Mouse (Mus musculus) hindbrain, embryonic 11.5 days (tissue): ENCODE data around the gene Epb41l5. TPM values are rescaled to one million over a fixed set of nuclear protein-coding genes. Genes with fewer than 3 reads are reported as not detected.

ENCODE experiments used
- ATAC-seq: fragments of 200-750 bp; cut with Nextera tagmentation; 2 replicates; pipeline ENCODE4 v1.8.0; 2017; ENCODE audit warnings: mild to moderate bottlenecking, moderate TSS enrichment, moderate library complexity; ENCODE audit not compliant: low FRiP score
- DNase-seq: peaks from one replicate; pipeline ENCODE4 v3.0.0-alpha.2; 2015; ENCODE audit warnings: low spot score
- H3K27ac ChIP-seq: fragments of 300-500 bp; sonication (generic); 2 replicates; pipeline ENCODE4 v1.5.1; 2014; ENCODE audit warnings: mild to moderate bottlenecking, low read depth, low read length
- H3K27me3 ChIP-seq: fragments of 300-500 bp; sonication (generic); 2 replicates; pipeline ENCODE4 v1.6.1; 2014; ENCODE audit warnings: mild to moderate bottlenecking, low read length, moderate library complexity, mixed read lengths; ENCODE audit not compliant: control insufficient read depth, insufficient read depth
- H3K36me3 ChIP-seq: fragments of 300-500 bp; sonication (generic); 2 replicates; pipeline ENCODE4 v1.6.1; 2014; ENCODE audit warnings: mild to moderate bottlenecking, low read length, moderate library complexity, mixed read lengths; ENCODE audit not compliant: control insufficient read depth, insufficient read depth
- H3K4me1 ChIP-seq: fragments of 300-500 bp; sonication (generic); replicated peaks from 2 replicates; pipeline ENCODE4 v1.6.1; 2014; ENCODE audit warnings: low read length, mixed read lengths; ENCODE audit not compliant: control insufficient read depth, insufficient read depth
- H3K4me2 ChIP-seq: fragments of 300-500 bp; sonication (generic); replicated peaks from 2 replicates; pipeline ENCODE4 v1.6.1; 2014; ENCODE audit warnings: mild to moderate bottlenecking, low read depth, low read length
- H3K4me3 ChIP-seq: fragments of 300-500 bp; sonication (generic); 2 replicates; pipeline ENCODE4 v1.5.1; 2014; ENCODE audit warnings: low read depth, low read length
- H3K9ac ChIP-seq: fragments of 300-500 bp; sonication (generic); 2 replicates; pipeline ENCODE4 v1.6.1; 2014; ENCODE audit warnings: low read depth, low read length
- H3K9me3 ChIP-seq: fragments of 300-500 bp; sonication (generic); 2 replicates; pipeline ENCODE4 v1.6.1; 2016; ENCODE audit warnings: low read length; ENCODE audit not compliant: control insufficient read depth
- WGBS: fragments of 180-500 bp; shearing (Covaris S2); extraction: QIAGEN DNeasy Blood & Tissue Kit; methylation state at CpG from one replicate; pipeline ENCODE4 v1.1.7; 2014; 5-methylcytosine and 5-hydroxymethylcytosine counted together
- polyA plus RNA-seq: library from polyadenylated mRNA; unstranded; fragments of >200 nt; fragmentation: Nextera tagmentation; extraction: Ambion mirVana; gene quantifications from 2 replicates; pipeline ENCODE4 v1.2.1, GENCODE M21; 2014

Epb41l5 gene
- polyA plus RNA-seq, 1 experiment from 2014 or later = 37.9 TPM

- Histone ChIP-seq H3K4me2 (no peak overlapping the region), H3K4me3 (no peak overlapping the region), H3K36me3 (no peaks in the 10 kb centered on the region), H3K4me1 (no peaks in the 10 kb centered on the region), H3K9me3 (no peaks in the 10 kb centered on the region), H3K27ac (no peak overlapping the region), H3K9ac (no peak overlapping the region), H3K27me3 (no peaks in the 10 kb centered on the region)
- WGBS = 91% methylated on average over 4 of the region's 4 CpGs
- no peak for DNase-seq
- ATAC-seq = no peak
Observed at GRCm38 (mm10) chr1:119557641-119558395, 91.0 kb downstream of the Epb41l5 start.

- H3K27me3 ChIP-seq = no peaks in the 10 kb centered on the region
- WGBS = 84% methylated on average over 5 of the region's 5 CpGs
- no peaks in the 10 kb centered on the region for H3K4me1 ChIP-seq
- no peak overlapping the region for H3K4me3 ChIP-seq
- 0 out of 2 replicates have a peak, but pooled peaks cover 2% of the 10 kb centered on the region for H3K36me3 ChIP-seq
- ATAC-seq (no peak), DNase-seq (no peak)
- no peak overlapping the region for H3K27ac ChIP-seq
- no peak overlapping the region for H3K4me2 ChIP-seq
- H3K9me3 ChIP-seq = no peaks in the 10 kb centered on the region
- no peak overlapping the region for H3K9ac ChIP-seq
Observed at GRCm38 (mm10) chr1:119555651-119556050, 93.1 kb downstream of the Epb41l5 start.

GRCm38 (mm10) chr1:119551651-119552050, 97.1 kb downstream of the Epb41l5 start:
- no peaks in the 10 kb centered on the region for H3K9me3 ChIP-seq
- H3K9ac ChIP-seq = no peak overlapping the region
- H3K36me3 ChIP-seq = 0 out of 2 replicates have a peak, but pooled peaks cover 2% of the 10 kb centered on the region
- DNase-seq = no peak
- no peak overlapping the region for H3K4me3 ChIP-seq
- no peak overlapping the region for H3K27ac ChIP-seq
- no peaks in the 10 kb centered on the region for H3K27me3 ChIP-seq
- no peaks in the 10 kb centered on the region for H3K4me1 ChIP-seq
- ATAC-seq = no peak
- no peak overlapping the region for H3K4me2 ChIP-seq
- WGBS = 89% methylated on average over 1 of the region's 1 CpGs

- H3K4me3 ChIP-seq = no peak overlapping the region
- DNase-seq (no peak), ATAC-seq (no peak)
- H3K9me3 ChIP-seq = no peaks in the 10 kb centered on the region
- H3K27me3 ChIP-seq = no peaks in the 10 kb centered on the region
- no peaks in the 10 kb centered on the region for H3K4me1 ChIP-seq
- H3K4me2 ChIP-seq = no peak overlapping the region
- H3K36me3 ChIP-seq = 0 out of 2 replicates have a peak, but pooled peaks cover 2% of the 10 kb centered on the region
- 85% methylated on average over 2 of the region's 2 CpGs for WGBS
- no peak overlapping the region for H3K27ac ChIP-seq
- H3K9ac ChIP-seq = no peak overlapping the region
Observed at GRCm38 (mm10) chr1:119550064-119550463, 98.7 kb downstream of the Epb41l5 start.

- ATAC-seq (no peak), DNase-seq (no peak)
- no peak overlapping the region for H3K4me2 ChIP-seq
- 95% methylated on average over 7 of the region's 7 CpGs for WGBS
- H3K9ac ChIP-seq = no peak overlapping the region
- no peaks in the 10 kb centered on the region for H3K9me3 ChIP-seq
- H3K27ac ChIP-seq = no peak overlapping the region
- no peaks in the 10 kb centered on the region for H3K27me3 ChIP-seq
- 0 out of 2 replicates have a peak, but pooled peaks cover 2% of the 10 kb centered on the region for H3K36me3 ChIP-seq
- no peak overlapping the region for H3K4me3 ChIP-seq
- H3K4me1 ChIP-seq = no peaks in the 10 kb centered on the region
Observed at GRCm38 (mm10) chr1:119549327-119549689, 99.5 kb downstream of the Epb41l5 start.

GRCm38 (mm10) chr1:119548668-119549326, 100.0 kb downstream of the Epb41l5 start:
- WGBS = 73% methylated on average over 7 of the region's 7 CpGs
- no peak for ATAC-seq
- Histone ChIP-seq H3K4me3 (no peak overlapping the region), H3K9me3 (no peaks in the 10 kb centered on the region), H3K36me3 (0 out of 2 replicates have a peak, but pooled peaks cover 2% of the 10 kb centered on the region), H3K4me2 (no peak overlapping the region), H3K27ac (no peak overlapping the region), H3K9ac (no peak overlapping the region), H3K27me3 (no peaks in the 10 kb centered on the region), H3K4me1 (no peaks in the 10 kb centered on the region)
- DNase-seq = peak; percentile 77

GRCm38 (mm10) chr1:119546490-119546889, 102.3 kb downstream of the Epb41l5 start:
- ATAC-seq (no peak), DNase-seq (no peak)
- H3K9ac ChIP-seq = no peak overlapping the region
- H3K27me3 ChIP-seq = no peaks in the 10 kb centered on the region
- no peaks in the 10 kb centered on the region for H3K9me3 ChIP-seq
- H3K4me1 ChIP-seq = no peaks in the 10 kb centered on the region
- no peak overlapping the region for H3K4me2 ChIP-seq
- no peak overlapping the region for H3K27ac ChIP-seq
- WGBS = 89% methylated on average over 3 of the region's 3 CpGs
- no peak overlapping the region for H3K4me3 ChIP-seq
- no peaks in the 10 kb centered on the region for H3K36me3 ChIP-seq

- no peak overlapping the region for H3K4me2 ChIP-seq
- no peak overlapping the region for H3K27ac ChIP-seq
- H3K36me3 ChIP-seq = no peaks in the 10 kb centered on the region
- WGBS = 88% methylated on average over 4 of the region's 4 CpGs
- DNase-seq (no peak), ATAC-seq (no peak)
- no peaks in the 10 kb centered on the region for H3K9me3 ChIP-seq
- H3K9ac ChIP-seq = no peak overlapping the region
- no peaks in the 10 kb centered on the region for H3K4me1 ChIP-seq
- no peaks in the 10 kb centered on the region for H3K27me3 ChIP-seq
- H3K4me3 ChIP-seq = no peak overlapping the region
Observed at GRCm38 (mm10) chr1:119545671-119546070, 103.1 kb downstream of the Epb41l5 start.

GRCm38 (mm10) chr1:119545164-119545563, 103.6 kb downstream of the Epb41l5 start:
- 79% methylated on average over 2 of the region's 2 CpGs for WGBS

More at GRCm38 (mm10) chr1:119545164-119545563, 103.6 kb downstream of the Epb41l5 start:
- Histone ChIP-seq H3K27ac (no peak overlapping the region), H3K4me3 (no peak overlapping the region), H3K4me2 (no peak overlapping the region), H3K4me1 (no peaks in the 10 kb centered on the region), H3K27me3 (no peaks in the 10 kb centered on the region), H3K9me3 (no peaks in the 10 kb centered on the region), H3K36me3 (no peaks in the 10 kb centered on the region), H3K9ac (no peak overlapping the region)
- DNase-seq = no peak
- ATAC-seq = no peak
